Mouse (Mus musculus): ENCODE results near the gene Mcrip1. TPM values are rescaled to one million over a fixed set of nuclear protein-coding genes. Genes with fewer than 3 reads are reported as not detected.
"Not testable (repeated sequence)": the region's sequence is repeated elsewhere in the genome, so short reads cannot be mapped to it uniquely, and the experiment has no call there.

Mcrip1 gene
- total RNA-seq, 2 experiments from 2014 or later = 103 to 110 TPM

- no peak for DNase-seq (ENCODE audit: extremely low spot score in 1 of 2, low spot score in 2 of 2)
- intact Hi-C loops (cut with DNase I) = no loop called here
These were observed 28.5 kb downstream of the Mcrip1 start for GRCm38 (mm10) chr11:120520967-120521540.

GRCm38 (mm10) chr11:120520498-120520897 lies 29.0 kb downstream of the Mcrip1 start:
- intact Hi-C loops (cut with DNase I) = no loop called here

GRCm38 (mm10) chr11:120519738-120520137 lies 29.8 kb downstream of the Mcrip1 start:
- intact Hi-C loops (cut with DNase I) = loop anchor here (2.0 kb wide), 1 partner anchor 53 kb away; the partner anchor contains the start of gene P4hb

More at GRCm38 (mm10) chr11:120520498-120520897, 29.0 kb downstream of the Mcrip1 start:
- DNase-seq (ENCODE audit: extremely low spot score in 1 of 2, low spot score in 2 of 2) = no peak

GRCm38 (mm10) chr11:120518558-120518957 lies 31.0 kb downstream of the Mcrip1 start:
- intact Hi-C loops (cut with DNase I) = loop anchor here (2.0 kb wide), 1 partner anchor 54 kb away; the partner anchor contains the start of gene P4hb
- no peak for DNase-seq (ENCODE audit: extremely low spot score in 1 of 2, low spot score in 2 of 2)

More at GRCm38 (mm10) chr11:120519738-120520137, 29.8 kb downstream of the Mcrip1 start:
- peak in 1 of 2 experiments; percentile 75 for DNase-seq (ENCODE audit: extremely low spot score in 1 of 2, low spot score in 2 of 2)

GRCm38 (mm10) chr11:120518027-120518426 lies 31.5 kb downstream of the Mcrip1 start:
- intact Hi-C loops (cut with DNase I) = loop anchor here (2.0 kb wide), 1 partner anchor 55 kb away; the partner anchor contains the start of gene P4hb
- DNase-seq (ENCODE audit: extremely low spot score in 1 of 2, low spot score in 2 of 2) = peak; percentile 52 to 79

- intact Hi-C loops (cut with DNase I) = no loop called here
These were observed 32.4 kb downstream of the Mcrip1 start for GRCm38 (mm10) chr11:120517147-120517546.

GRCm38 (mm10) chr11:120515611-120516010 lies 33.9 kb downstream of the Mcrip1 start:
- intact Hi-C loops (cut with DNase I) = no loop called here
- peak; percentile 79 to 85 for DNase-seq (ENCODE audit: extremely low spot score in 1 of 2, low spot score in 2 of 2)

More at GRCm38 (mm10) chr11:120517147-120517546, 32.4 kb downstream of the Mcrip1 start:
- DNase-seq (ENCODE audit: extremely low spot score in 1 of 2, low spot score in 2 of 2) = no peak

- intact Hi-C loops (cut with DNase I); DNase-seq (ENCODE audit: extremely low spot score in 1 of 2, low spot score in 2 of 2): not testable (repeated sequence)
These were observed 35.3 kb downstream of the Mcrip1 start for GRCm38 (mm10) chr11:120514262-120514661.

GRCm38 (mm10) chr11:120512790-120513453 lies 36.6 kb downstream of the Mcrip1 start:
- no peak for DNase-seq (ENCODE audit: extremely low spot score in 1 of 2, low spot score in 2 of 2)
- intact Hi-C loops (cut with DNase I) = no loop called here

GRCm38 (mm10) chr11:120510375-120511030 lies 39.0 kb downstream of the Mcrip1 start:
- no peak for DNase-seq (ENCODE audit: extremely low spot score in 1 of 2, low spot score in 2 of 2)
- intact Hi-C loops (cut with DNase I) = no loop called here

- intact Hi-C loops (cut with DNase I) = no loop called here
- DNase-seq (ENCODE audit: extremely low spot score in 1 of 2, low spot score in 2 of 2) = no peak
These were observed 39.6 kb downstream of the Mcrip1 start for GRCm38 (mm10) chr11:120509940-120510339.

- no peak for DNase-seq (ENCODE audit: extremely low spot score in 1 of 2, low spot score in 2 of 2)
- intact Hi-C loops (cut with DNase I) = no loop called here
These were observed 41.1 kb downstream of the Mcrip1 start for GRCm38 (mm10) chr11:120508290-120508870.

GRCm38 (mm10) chr11:120507611-120508289 lies 41.8 kb downstream of the Mcrip1 start:
- intact Hi-C loops (cut with DNase I) = no loop called here
- DNase-seq (ENCODE audit: extremely low spot score in 1 of 2, low spot score in 2 of 2) = no peak

- intact Hi-C loops (cut with DNase I) = no loop called here
- DNase-seq (ENCODE audit: extremely low spot score in 1 of 2, low spot score in 2 of 2) = no peak
These were observed 42.6 kb downstream of the Mcrip1 start for GRCm38 (mm10) chr11:120506899-120507298.

- intact Hi-C loops (cut with DNase I) = no loop called here
- DNase-seq (ENCODE audit: extremely low spot score in 1 of 2, low spot score in 2 of 2) = no peak
These were observed 43.9 kb downstream of the Mcrip1 start for GRCm38 (mm10) chr11:120505661-120506060.

- intact Hi-C loops (cut with DNase I) = no loop called here
- DNase-seq (ENCODE audit: extremely low spot score in 1 of 2, low spot score in 2 of 2) = no peak
These were observed 47.8 kb downstream of the Mcrip1 start for GRCm38 (mm10) chr11:120501701-120502100.

- no peak for DNase-seq (ENCODE audit: extremely low spot score in 1 of 2, low spot score in 2 of 2)
- intact Hi-C loops (cut with DNase I) = no loop called here
These were observed 48.5 kb downstream of the Mcrip1 start for GRCm38 (mm10) chr11:120501018-120501417.

- intact Hi-C loops (cut with DNase I) = no loop called here
- DNase-seq (ENCODE audit: extremely low spot score in 1 of 2, low spot score in 2 of 2) = no peak
These were observed 49.2 kb downstream of the Mcrip1 start for GRCm38 (mm10) chr11:120500357-120500756.

- no peak for DNase-seq (ENCODE audit: extremely low spot score in 1 of 2, low spot score in 2 of 2)
- intact Hi-C loops (cut with DNase I) = no loop called here
These were observed 49.6 kb downstream of the Mcrip1 start for GRCm38 (mm10) chr11:120499894-120500293.

Measured in left cerebral cortex, postnatal 10 days (tissue).